Mouse (Mus musculus) ES-E14 (cell line): Measurements from ENCODE around the gene Auh. TPM values are rescaled to one million over a fixed set of nuclear protein-coding genes. Genes with fewer than 3 reads are reported as not detected.
A peak's percentile ranks its signal among the peaks of the same experiment; 100 is the strongest.

Experiments
- DNase-seq: peaks from one replicate; pipeline ENCODE4 v3.0.0-alpha.2; 2013; ENCODE audit warnings: low read depth, low spot score
- H3K27ac ChIP-seq: 2 replicates; pipeline ENCODE4 v1.5.1; 2012; ENCODE audit warnings: low read depth, mild to moderate bottlenecking, low read length, moderate library complexity, mixed read lengths; ENCODE audit not compliant: poor library complexity, insufficient read depth, severe bottlenecking
- H3K36me3 ChIP-seq: 2 replicates; pipeline ENCODE4 v1.6.1; 2012; ENCODE audit warnings: mild to moderate bottlenecking, low read length, moderate library complexity, mixed read lengths; ENCODE audit not compliant: control insufficient read depth, poor library complexity, insufficient read depth, severe bottlenecking
- H3K4me1 ChIP-seq, 2 experiments: fragments of 150-350 bp in 1 of 2; sonication (generic) in 1 of 2; 2 replicates each; pipeline ENCODE4 v1.6.1; 2012; ENCODE audit warnings: low read length in 2 of 2, mild to moderate bottlenecking in 1 of 2, mixed read lengths in 1 of 2; ENCODE audit not compliant: control insufficient read depth in 2 of 2, insufficient read depth in 2 of 2, poor library complexity in 1 of 2
- H3K4me3 ChIP-seq, 2 experiments: fragments of 150-350 bp in 1 of 2; sonication (generic) in 1 of 2; 2 replicates each; pipeline ENCODE4 v1.5.1; 2012; ENCODE audit warnings: low read length in 2 of 2, low read depth in 1 of 2, mild to moderate bottlenecking in 1 of 2, mixed read lengths in 1 of 2; ENCODE audit not compliant: insufficient read depth in 1 of 2, poor library complexity in 1 of 2, severe bottlenecking in 1 of 2
- H3K9ac ChIP-seq: 2 replicates; pipeline ENCODE4 v1.6.1; 2012; ENCODE audit warnings: low read depth, mild to moderate bottlenecking, low read length, mixed read lengths; ENCODE audit not compliant: poor library complexity, insufficient read depth, severe bottlenecking
- H3K9me3 ChIP-seq: fragments of 150-350 bp; sonication (generic); 2 replicates; pipeline ENCODE4 v1.6.1; 2012; ENCODE audit warnings: low read depth, mild to moderate bottlenecking, low read length; ENCODE audit not compliant: control insufficient read depth, insufficient read depth
- CHD2 ChIP-seq: IDR thresholded peaks from 2 replicates; pipeline ENCODE4 v1.6.1; 2014; ENCODE audit warnings: mild to moderate bottlenecking, low read depth, low read length, inconsistent platforms
- HCFC1 ChIP-seq: IDR thresholded peaks from 2 replicates; pipeline ENCODE4 v1.6.1; 2012; ENCODE audit warnings: low read length, inconsistent platforms, borderline replicate concordance; ENCODE audit not compliant: insufficient read depth
- MAFK ChIP-seq: IDR thresholded peaks from 2 replicates; pipeline ENCODE4 v1.6.1; 2014; ENCODE audit warnings: mild to moderate bottlenecking, low read depth, low read length, inconsistent platforms; ENCODE audit not compliant: insufficient read depth
- ZC3H11A ChIP-seq: IDR thresholded peaks from 2 replicates; pipeline ENCODE4 v1.6.1; 2012; ENCODE audit warnings: low read depth, mild to moderate bottlenecking, inconsistent platforms, low read length, borderline replicate concordance
- ZNF384 ChIP-seq: IDR thresholded peaks from 2 replicates; pipeline ENCODE4 v1.6.1; 2012; ENCODE audit warnings: low read depth, low read length, inconsistent platforms
- in situ Hi-C, 2 experiments: fragments of 600-800 bp; cut with MboI; formaldehyde crosslinking; loops; one replicate each; pipeline ENCODE4 v1.15.1; 2025; ENCODE audit warnings: low sequenced_read_pairs in 2 of 2, inconsistent platforms in 1 of 2; ENCODE audit not compliant: unreplicated experiment in 2 of 2
- total RNA-seq: library from RNA; depleted of rRNA; stranded (reverse); fragments of 300-350 nt; gene quantifications from 2 replicates; pipeline ENCODE4 v1.2.3, GENCODE M21; 2012

The Auh gene
- total RNA-seq, 1 experiment: 14.5 TPM

DNA sequence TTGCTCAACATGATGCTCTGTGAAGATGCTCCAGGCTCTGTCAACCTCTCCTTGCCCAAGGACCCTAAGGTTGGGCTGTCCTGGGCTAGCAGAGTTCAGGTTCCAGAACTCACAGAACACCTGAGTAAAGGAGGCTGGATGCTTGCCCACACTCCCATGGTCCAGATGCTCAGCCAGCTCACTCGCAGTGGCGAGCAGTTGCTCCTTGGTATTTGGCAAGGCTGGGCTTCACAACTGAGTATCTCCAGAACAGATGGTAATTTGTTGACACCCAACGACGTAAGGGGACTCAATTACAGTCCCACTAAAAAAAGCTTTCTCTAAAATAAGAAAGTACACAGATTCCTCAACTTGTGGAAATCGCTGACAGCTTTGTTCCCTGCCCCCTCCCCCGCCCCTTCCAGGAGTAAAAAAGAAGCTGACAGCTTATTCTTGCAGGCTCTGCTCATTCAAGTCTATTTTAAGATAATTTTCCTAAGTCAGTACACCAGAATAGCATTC lies 111.4 kb downstream of the Auh start:
- TF ChIP-seq ZNF384: no peak
- TF ChIP-seq MAFK: no peak
- no peak for TF ChIP-seq CHD2
- no peak for TF ChIP-seq ZC3H11A
- TF ChIP-seq HCFC1: no peak
- in situ Hi-C loops: no loop called here
- Histone ChIP-seq H3K36me3 (no peaks in the 10 kb centered on the region), H3K9me3 (no peaks in the 10 kb centered on the region), H3K9ac (no peak overlapping the region), H3K4me3 (no peak overlapping the region), H3K4me1 (peaks cover 0 to 2% of the 10 kb centered on the region in 2 experiments; a peak in 1 of 4 replicates), H3K27ac (no peak overlapping the region)
- DNase-seq: no peak

DNA sequence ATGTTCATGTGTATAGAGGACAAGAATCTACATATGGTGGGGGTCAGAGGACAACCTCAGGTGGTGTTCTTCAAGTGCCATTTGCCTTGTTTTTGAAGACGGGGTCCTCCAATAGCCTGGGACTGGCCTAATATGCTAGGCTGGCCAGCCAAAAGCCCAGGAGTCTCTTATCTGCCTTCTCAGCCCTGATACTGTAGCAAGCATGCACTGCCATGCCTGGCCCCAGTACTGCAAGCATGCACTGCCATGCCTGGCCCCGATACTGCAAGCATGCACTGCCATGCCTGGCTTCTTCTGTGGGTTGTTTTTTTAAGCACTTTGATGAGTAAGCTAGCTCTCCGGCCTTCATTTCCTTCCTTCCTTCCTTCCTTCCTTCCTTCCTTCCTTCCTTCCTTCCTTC lies 115.7 kb downstream of the Auh start:
- peaks cover 0 to 14% of the 10 kb centered on the region in 2 experiments; a peak in 2 of 4 replicates for H3K4me1 ChIP-seq
- H3K9me3 ChIP-seq: no peaks in the 10 kb centered on the region
- no peak overlapping the region for H3K4me3 ChIP-seq
- DNase-seq: no peak
- TF ChIP-seq CHD2: no peak
- H3K9ac ChIP-seq: no peak overlapping the region
- in situ Hi-C loops: no loop called here
- H3K27ac ChIP-seq: no peak overlapping the region
- no peaks in the 10 kb centered on the region for H3K36me3 ChIP-seq

DNA sequence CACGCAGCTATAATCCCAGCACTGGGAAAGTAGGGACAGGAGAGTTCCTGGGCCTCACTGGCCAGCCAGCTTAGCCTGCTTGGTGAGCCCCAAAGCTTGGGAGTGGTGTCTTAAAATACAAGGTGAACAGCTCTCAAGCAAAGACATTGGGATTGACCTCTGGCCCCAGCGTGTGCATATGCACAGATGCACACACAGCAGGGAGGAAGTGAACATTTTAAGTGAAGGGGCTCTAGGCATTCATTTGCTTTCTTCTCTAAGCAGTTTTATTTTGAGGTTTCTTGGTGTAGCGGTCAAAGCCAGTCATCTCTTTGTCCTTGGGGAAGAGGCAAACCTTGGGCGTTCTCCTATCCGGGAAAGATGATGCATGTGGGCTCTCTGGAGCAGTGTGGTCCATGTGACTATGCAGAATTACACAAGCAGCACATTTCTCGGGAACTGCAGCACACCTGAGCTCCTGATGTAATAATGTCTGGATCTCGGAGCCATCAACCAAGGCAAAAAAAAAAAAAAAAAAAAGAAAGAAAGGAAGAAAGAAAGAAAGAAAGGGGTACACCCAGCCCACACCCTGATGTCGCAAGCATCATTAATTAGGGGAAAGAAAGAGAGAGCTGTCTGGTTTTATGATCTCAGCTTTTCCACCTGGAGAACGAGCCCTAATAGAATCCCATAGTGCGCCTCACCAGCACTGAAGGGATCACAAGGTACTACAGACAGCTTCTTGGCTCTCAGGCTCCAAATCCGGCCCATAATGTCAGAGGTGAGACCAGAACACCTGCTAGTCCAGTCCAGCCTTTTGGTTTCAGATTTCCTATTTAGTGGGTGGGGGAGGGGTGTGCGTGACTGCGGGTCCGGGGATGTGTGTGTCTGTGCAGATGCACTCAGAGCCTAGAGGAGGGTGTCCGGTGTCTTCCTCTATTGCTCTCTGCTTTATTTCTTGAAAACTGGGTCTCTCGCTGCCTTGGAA lies 116.6 kb downstream of the Auh start:
- Histone ChIP-seq H3K27ac (no peak overlapping the region), H3K9me3 (no peaks in the 10 kb centered on the region), H3K36me3 (no peaks in the 10 kb centered on the region), H3K9ac (no peak overlapping the region), H3K4me3 (no peak overlapping the region), H3K4me1 (peaks cover 0 to 14% of the 10 kb centered on the region in 2 experiments; a peak in 2 of 4 replicates)
- in situ Hi-C loops: no loop called here
- no peak for DNase-seq
- TF ChIP-seq MAFK: no peak
- TF ChIP-seq ZNF384: peak; percentile 91; the same call in 1 of the 2 replicates

DNA sequence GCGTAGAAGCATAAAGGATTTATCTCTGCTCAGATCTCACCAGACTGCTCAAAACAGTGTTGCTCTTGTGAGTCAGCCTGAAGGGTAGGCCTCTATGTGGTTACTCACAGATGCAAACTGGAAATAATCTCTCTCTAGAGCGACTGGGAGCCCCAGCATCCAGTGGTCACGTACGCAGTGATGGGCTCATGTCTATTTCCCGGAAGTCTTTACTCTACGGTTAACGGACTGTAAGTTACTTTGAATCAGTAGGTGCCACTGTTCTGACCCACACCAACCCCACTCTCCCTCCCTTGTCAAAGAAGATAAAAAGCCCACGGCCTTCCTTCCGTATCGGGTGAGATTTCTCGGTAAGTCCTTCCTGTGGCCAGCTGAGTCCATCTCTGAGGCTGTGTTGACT lies 121.8 kb downstream of the Auh start:
- no peak overlapping the region for H3K27ac ChIP-seq
- H3K4me1 ChIP-seq: peaks cover 0 to 12% of the 10 kb centered on the region in 2 experiments; a peak in 2 of 4 replicates
- no peaks in the 10 kb centered on the region for H3K36me3 ChIP-seq
- H3K9me3 ChIP-seq: no peaks in the 10 kb centered on the region
- no peak for DNase-seq
- TF ChIP-seq CHD2 (no peak), ZC3H11A (no peak), HCFC1 (no peak), ZNF384 (no peak), MAFK (no peak)
- no peak overlapping the region for H3K9ac ChIP-seq
- in situ Hi-C loops: no loop called here
- H3K4me3 ChIP-seq: no peak overlapping the region
